Mouse (Mus musculus) kidney, embryonic 14.5 days (tissue): ENCODE results near the gene Nwd1. TPM values are rescaled to one million over a fixed set of nuclear protein-coding genes. Genes with fewer than 3 reads are reported as not detected.
A peak's percentile ranks its signal among the peaks of the same experiment; 100 is the strongest.

Experiments
- ATAC-seq: fragments of 200-750 bp; cut with Nextera tagmentation; 2 replicates; pipeline ENCODE4 v1.8.0; 2017; ENCODE audit warnings: moderate number of reproducible peaks, mild to moderate bottlenecking, moderate TSS enrichment, moderate library complexity; ENCODE audit not compliant: low FRiP score, low TSS enrichment
- H3K27ac ChIP-seq: fragments of 300-500 bp; sonication (generic); 2 replicates; pipeline ENCODE4 v1.5.1; 2014; ENCODE audit warnings: low read depth, mild to moderate bottlenecking, low read length, moderate library complexity, mixed read lengths
- H3K27me3 ChIP-seq: fragments of 300-500 bp; sonication (generic); 2 replicates; pipeline ENCODE4 v1.6.1; 2014; ENCODE audit warnings: mild to moderate bottlenecking, low read length; ENCODE audit not compliant: control insufficient read depth, insufficient read depth
- H3K36me3 ChIP-seq: fragments of 300-500 bp; sonication (generic); 2 replicates; pipeline ENCODE4 v1.6.1; 2014; ENCODE audit warnings: low read length, mixed read lengths; ENCODE audit not compliant: control insufficient read depth, insufficient read depth
- H3K4me1 ChIP-seq: fragments of 300-500 bp; sonication (generic); 2 replicates; pipeline ENCODE4 v1.6.1; 2014; ENCODE audit warnings: low read length, mixed read lengths; ENCODE audit not compliant: control insufficient read depth, insufficient read depth
- H3K4me2 ChIP-seq: fragments of 300-500 bp; sonication (generic); replicated peaks from 2 replicates; pipeline ENCODE4 v1.6.1; 2014; ENCODE audit warnings: low read depth, mild to moderate bottlenecking, low read length
- H3K4me3 ChIP-seq: fragments of 300-500 bp; sonication (generic); 2 replicates; pipeline ENCODE4 v1.5.1; 2014; ENCODE audit warnings: mild to moderate bottlenecking, low read length
- H3K9ac ChIP-seq: fragments of 300-500 bp; sonication (generic); 2 replicates; pipeline ENCODE4 v1.6.1; 2014; ENCODE audit warnings: low read depth, mild to moderate bottlenecking, low read length, moderate library complexity
- H3K9me3 ChIP-seq: fragments of 300-500 bp; sonication (generic); 2 replicates; pipeline ENCODE4 v1.6.1; 2016; ENCODE audit warnings: low read length; ENCODE audit not compliant: control insufficient read depth
- WGBS: fragments of 180-500 bp; shearing (Covaris S2); extraction: QIAGEN DNeasy Blood & Tissue Kit; methylation state at CpG from one replicate; pipeline ENCODE4 v1.1.7; 2014; 5-methylcytosine and 5-hydroxymethylcytosine counted together
- polyA plus RNA-seq: library from polyadenylated mRNA; unstranded; fragments of >200 nt; fragmentation: Nextera tagmentation; extraction: Ambion mirVana; gene quantifications from 2 replicates; pipeline ENCODE4 v1.2.1, GENCODE M21; 2014

Nwd1 gene
- polyA plus RNA-seq, 1 experiment from 2014 or later, result not detected

DNA sequence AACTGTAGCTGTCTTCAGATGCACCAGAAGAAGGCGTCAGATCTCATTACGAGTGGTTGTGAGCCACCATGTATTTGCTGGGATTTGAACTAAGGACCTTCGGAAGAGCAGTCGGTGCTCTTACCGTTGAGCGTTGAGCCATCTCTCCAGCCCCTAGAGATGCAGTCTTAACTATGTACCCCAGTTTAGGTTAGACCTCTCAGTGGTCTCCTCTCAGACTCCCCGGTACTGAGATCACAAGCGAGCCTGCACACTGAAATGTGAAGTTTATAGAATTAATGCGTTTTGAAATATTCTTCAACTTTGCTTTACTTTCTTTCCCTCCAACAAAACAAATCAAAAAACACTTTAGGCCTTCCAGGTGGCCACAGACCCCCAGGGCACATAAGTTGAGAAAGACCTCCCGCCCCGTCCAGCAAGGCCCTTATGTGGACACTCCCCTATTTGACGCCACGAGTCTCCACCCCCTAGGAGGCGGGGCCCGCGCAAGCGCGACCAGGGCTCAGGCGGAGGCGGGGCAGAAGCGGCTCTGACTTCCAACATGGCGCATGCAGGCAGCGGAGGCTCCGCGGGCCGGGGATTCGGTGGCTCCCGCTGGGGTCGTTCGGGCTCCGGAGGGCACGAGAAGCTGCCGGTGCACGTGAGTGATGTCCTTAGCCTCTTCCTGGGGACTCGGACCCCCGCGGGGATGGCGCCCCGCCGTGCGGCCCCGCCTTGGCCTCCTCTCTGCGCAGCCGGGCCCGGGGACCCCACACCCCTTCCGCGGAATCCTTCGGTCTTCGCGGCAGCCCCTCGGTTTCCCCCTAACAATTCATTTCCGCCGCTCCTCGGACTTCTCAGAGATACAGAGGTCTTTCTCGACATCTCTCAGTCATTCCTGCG, 76.5 kb downstream of the Nwd1 start, which contains the start of gene Sin3b:
Gene Sin3b, plus strand, starts transcription at position 517 of the 882 bp plus-strand sequence.
- Histone ChIP-seq H3K9ac (peak within 1 kb of the TSS; percentile 93), H3K4me3 (peak within 1 kb of the TSS; percentile 96), H3K36me3 (peaks cover 32% of the 10 kb centered on the region), H3K9me3 (no peaks in the 10 kb centered on the region; the same call in 1 of the 2 replicates), H3K4me1 (peaks cover 6% of the 10 kb centered on the region; the same call in 1 of the 2 replicates), H3K4me2 (peak within 1 kb of the TSS; percentile 91), H3K27me3 (no peaks in the 10 kb centered on the region), H3K27ac (peak within 1 kb of the TSS; percentile 37; the same call in 1 of the 2 replicates)
- ATAC-seq, result peak; percentile 99
- 13% methylated on average over 55 of the region's 56 CpGs for WGBS

- Histone ChIP-seq H3K4me3 (peak overlapping the region; percentile 96), H3K4me2 (peak overlapping the region; percentile 91), H3K9me3 (no peaks in the 10 kb centered on the region; the same call in 1 of the 2 replicates), H3K36me3 (peaks cover 38% of the 10 kb centered on the region), H3K27ac (no peak overlapping the region; the same call in 1 of the 2 replicates), H3K9ac (peak overlapping the region; percentile 93), H3K27me3 (no peaks in the 10 kb centered on the region), H3K4me1 (peaks cover 6% of the 10 kb centered on the region; the same call in 1 of the 2 replicates)
- WGBS, result under 1% methylated on average over 30 of the region's 30 CpGs
- ATAC-seq, result peak; percentile 43
Observed at GRCm38 (mm10) chr8:72723651-72724001, 77.1 kb downstream of the Nwd1 start.

DNA sequence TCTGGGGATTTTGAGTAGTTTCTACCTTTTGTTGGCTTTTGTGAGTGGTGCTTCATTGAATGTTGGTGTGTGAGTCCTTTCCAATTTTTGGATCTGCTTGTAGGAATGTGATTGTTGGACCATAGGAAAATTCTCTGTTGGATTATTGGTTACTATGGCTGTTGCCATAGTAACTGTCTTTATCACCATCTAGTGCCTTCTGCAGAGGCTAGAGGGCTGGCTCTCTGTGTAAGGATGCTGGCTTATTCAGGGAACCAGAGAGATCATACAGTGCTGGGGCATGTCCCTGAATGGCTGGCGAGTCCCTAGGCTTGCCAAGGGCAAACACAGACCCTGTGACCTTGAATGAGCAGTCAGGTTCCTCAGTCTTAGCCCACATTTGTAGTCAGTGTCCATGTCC, 82.1 kb downstream of the Nwd1 start:
- 91% methylated on average over 1 of the region's 1 CpGs for WGBS
- no peak for ATAC-seq

DNA sequence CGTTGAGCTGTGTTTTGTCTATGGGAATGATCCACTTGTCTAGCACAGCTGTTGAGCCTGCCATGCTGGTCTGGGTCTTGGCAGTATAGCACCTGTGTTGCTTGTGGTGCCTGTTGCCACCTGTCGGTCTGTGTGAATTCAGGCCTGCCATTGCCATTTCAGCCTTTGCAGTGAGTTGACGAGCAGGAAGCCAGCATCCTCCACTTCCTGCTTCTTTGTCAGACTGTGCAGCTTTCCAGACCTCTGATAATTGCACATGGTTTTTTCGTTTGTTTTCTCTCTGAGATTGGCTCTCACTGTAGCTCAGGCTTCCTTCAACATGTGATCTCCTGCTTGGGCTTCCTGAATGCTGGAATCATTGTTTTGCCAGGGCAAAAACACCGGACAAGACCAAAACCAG, 88.5 kb downstream of the Nwd1 start:
- no peak overlapping the region for H3K27ac ChIP-seq
- peaks cover 87% of the 10 kb centered on the region for H3K36me3 ChIP-seq
- WGBS, result 83% methylated on average over 5 of the region's 5 CpGs
- H3K4me2 ChIP-seq, result no peak overlapping the region
- ATAC-seq, result no peak
- H3K9ac ChIP-seq, result no peak overlapping the region
- no peaks in the 10 kb centered on the region for H3K9me3 ChIP-seq
- no peaks in the 10 kb centered on the region for H3K27me3 ChIP-seq
- no peak overlapping the region for H3K4me3 ChIP-seq
- no peaks in the 10 kb centered on the region for H3K4me1 ChIP-seq

More for the DNA sequence above, 82.1 kb downstream of the Nwd1 start:
- Histone ChIP-seq H3K4me3 (no peak overlapping the region), H3K9me3 (no peaks in the 10 kb centered on the region), H3K4me2 (no peak overlapping the region), H3K36me3 (peaks cover 86% of the 10 kb centered on the region), H3K27me3 (no peaks in the 10 kb centered on the region), H3K27ac (no peak overlapping the region), H3K4me1 (peaks cover 6% of the 10 kb centered on the region; the same call in 1 of the 2 replicates), H3K9ac (no peak overlapping the region)

- Histone ChIP-seq H3K36me3 (peaks cover 77% of the 10 kb centered on the region), H3K4me2 (no peak overlapping the region), H3K4me3 (no peak overlapping the region), H3K9ac (no peak overlapping the region), H3K27me3 (no peaks in the 10 kb centered on the region), H3K4me1 (no peaks in the 10 kb centered on the region), H3K27ac (no peak overlapping the region), H3K9me3 (no peaks in the 10 kb centered on the region)
- no peak for ATAC-seq
Observed at GRCm38 (mm10) chr8:72736868-72737267, 90.4 kb downstream of the Nwd1 start.

- no peak overlapping the region for H3K4me3 ChIP-seq
- no peak overlapping the region for H3K4me2 ChIP-seq
- no peaks in the 10 kb centered on the region for H3K27me3 ChIP-seq
- H3K36me3 ChIP-seq, result peaks cover 90% of the 10 kb centered on the region
- H3K9ac ChIP-seq, result no peak overlapping the region
- H3K27ac ChIP-seq, result no peak overlapping the region
- H3K4me1 ChIP-seq, result no peaks in the 10 kb centered on the region
- ATAC-seq, result no peak; the same call in 1 of the 2 replicates
- H3K9me3 ChIP-seq, result no peaks in the 10 kb centered on the region
- 53% methylated on average over 5 of the region's 5 CpGs for WGBS
Observed at GRCm38 (mm10) chr8:72746061-72746460, 99.5 kb downstream of the Nwd1 start.

- H3K27ac ChIP-seq, result no peak overlapping the region
- H3K27me3 ChIP-seq, result no peaks in the 10 kb centered on the region
- no peaks in the 10 kb centered on the region for H3K9me3 ChIP-seq
- H3K36me3 ChIP-seq, result peaks cover 92% of the 10 kb centered on the region
- H3K4me2 ChIP-seq, result no peak overlapping the region
- H3K4me3 ChIP-seq, result no peak overlapping the region
- H3K9ac ChIP-seq, result no peak overlapping the region
- 94% methylated on average over 26 of the region's 26 CpGs for WGBS
- 0 out of 2 replicates have a peak, but pooled peaks have one; percentile 25 for ATAC-seq
- no peaks in the 10 kb centered on the region for H3K4me1 ChIP-seq
Observed at GRCm38 (mm10) chr8:72749846-72750245, 103.3 kb downstream of the Nwd1 start.

DNA sequence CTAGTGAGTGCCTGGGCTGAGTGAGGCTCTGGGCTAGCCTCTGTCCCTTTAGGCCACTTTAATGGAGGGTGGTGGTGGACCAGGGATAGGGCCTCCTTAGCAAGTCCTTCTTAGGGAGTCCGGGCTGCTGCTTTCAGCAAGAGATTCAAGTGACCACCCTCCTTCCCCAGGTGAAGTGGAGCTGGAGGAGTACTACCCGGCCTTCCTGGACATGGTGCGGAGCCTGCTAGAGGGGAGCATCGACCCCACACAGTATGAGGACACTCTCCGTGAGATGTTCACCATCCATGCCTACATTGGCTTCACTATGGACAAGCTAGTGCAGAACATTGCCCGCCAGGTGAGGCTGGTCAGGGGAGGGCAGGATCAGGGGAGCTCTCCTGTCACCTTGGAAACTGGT, 103.8 kb downstream of the Nwd1 start:
- Histone ChIP-seq H3K9ac (no peak overlapping the region), H3K36me3 (peaks cover 88% of the 10 kb centered on the region), H3K4me3 (no peak overlapping the region), H3K9me3 (no peaks in the 10 kb centered on the region), H3K27ac (no peak overlapping the region), H3K4me1 (no peaks in the 10 kb centered on the region), H3K27me3 (no peaks in the 10 kb centered on the region), H3K4me2 (no peak overlapping the region)
- ATAC-seq, result no peak
- WGBS, result 94% methylated on average over 6 of the region's 6 CpGs

GRCm38 (mm10) chr8:72751126-72751525, 104.6 kb downstream of the Nwd1 start:
- H3K4me3 ChIP-seq, result no peak overlapping the region
- ATAC-seq, result no peak
- H3K9me3 ChIP-seq, result no peaks in the 10 kb centered on the region
- H3K27me3 ChIP-seq, result no peaks in the 10 kb centered on the region
- H3K4me1 ChIP-seq, result no peaks in the 10 kb centered on the region
- H3K9ac ChIP-seq, result no peak overlapping the region
- no peak overlapping the region for H3K27ac ChIP-seq
- peaks cover 89% of the 10 kb centered on the region for H3K36me3 ChIP-seq
- no peak overlapping the region for H3K4me2 ChIP-seq
- WGBS, result 88% methylated on average over 3 of the region's 3 CpGs
